Mouse (Mus musculus) urinary bladder, postnatal 25 days (tissue): ENCODE results near the gene Ubqlnl.
A peak's percentile ranks its signal among the peaks of the same experiment; 100 is the strongest.

ENCODE experiments used
- DNase-seq: peaks from one replicate; pipeline ENCODE4 v3.0.0; 2022; ENCODE audit warnings: low spot score

Gene Ubqlnl

GRCm38 (mm10) chr7:104150456-104150855 lies at the start of gene Ubqlnl:
Gene Ubqlnl (minus strand): TSS chr7:104150556.
- DNase-seq, result no peak

- DNase-seq, result peak; percentile 68
Observed at GRCm38 (mm10) chr7:104199822-104200221, 49.5 kb upstream of the Ubqlnl start.

GRCm38 (mm10) chr7:104195885-104196284 lies 45.5 kb upstream of the Ubqlnl start, which contains the start of gene Olfr649:
Gene Olfr649 (minus strand): TSS chr7:104195985.
- no peak for DNase-seq

DNA sequence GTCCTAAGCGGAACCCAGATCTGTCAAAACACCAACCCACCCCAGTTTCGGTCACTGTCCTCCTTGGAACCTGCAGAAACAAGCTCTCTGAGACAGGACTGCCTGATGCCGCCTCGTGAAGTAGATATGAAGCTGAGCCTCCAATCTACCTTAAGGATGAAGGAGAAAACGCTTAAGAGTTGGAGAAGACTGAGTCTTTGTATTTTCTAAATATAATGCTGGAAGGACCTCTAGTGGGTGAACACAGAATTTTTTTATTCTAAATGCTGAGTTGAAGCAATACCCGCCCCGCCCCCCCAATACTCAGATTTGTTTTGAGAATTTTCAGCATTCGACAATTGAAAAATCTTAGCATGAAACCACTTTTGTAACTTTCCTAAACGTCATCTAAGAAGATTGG lies 40.9 kb upstream of the Ubqlnl start:
- DNase-seq, result no peak

DNA sequence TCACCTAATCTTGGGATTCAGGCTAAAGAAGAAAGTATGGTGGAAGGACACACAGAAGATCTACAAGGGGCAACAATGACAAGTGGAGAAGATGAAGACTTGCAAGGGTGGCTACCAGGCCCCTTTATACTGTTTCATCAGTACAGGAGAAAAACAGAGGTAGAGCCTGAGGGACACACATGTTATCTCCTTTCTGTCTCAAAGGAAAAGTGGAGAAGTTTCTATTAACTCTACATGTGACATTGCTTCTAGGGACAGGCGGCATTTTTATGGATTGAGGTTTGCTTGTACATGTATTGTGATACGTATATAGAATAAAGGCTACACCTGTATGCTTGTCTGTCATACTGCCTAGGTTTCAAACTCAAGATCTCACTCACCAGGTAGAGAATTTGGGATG lies 32.9 kb upstream of the Ubqlnl start, which contains the start of gene Olfr648:
Gene Olfr648 (minus strand): TSS at position 101 of the 400 bp plus-strand sequence.
- DNase-seq, result no peak

DNA sequence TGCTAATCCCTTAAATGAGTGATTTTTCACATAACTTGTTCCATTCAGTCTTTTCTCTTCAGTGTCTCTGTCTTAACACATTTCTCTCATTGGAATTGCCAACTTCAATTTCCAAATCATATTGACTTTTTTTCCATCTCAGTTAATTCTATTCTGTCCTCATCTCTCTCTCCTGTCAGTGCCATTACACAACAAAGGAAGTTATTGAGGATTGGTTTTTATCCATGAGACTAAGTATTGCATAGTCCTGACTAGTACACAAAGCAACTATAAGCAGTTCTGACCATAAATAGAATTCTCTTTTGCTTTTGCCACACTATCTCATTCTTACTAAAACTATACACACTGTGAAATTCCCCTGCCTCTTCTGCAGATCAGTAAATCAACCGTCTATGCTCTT lies 28.7 kb upstream of the Ubqlnl start:
- no peak for DNase-seq

DNA sequence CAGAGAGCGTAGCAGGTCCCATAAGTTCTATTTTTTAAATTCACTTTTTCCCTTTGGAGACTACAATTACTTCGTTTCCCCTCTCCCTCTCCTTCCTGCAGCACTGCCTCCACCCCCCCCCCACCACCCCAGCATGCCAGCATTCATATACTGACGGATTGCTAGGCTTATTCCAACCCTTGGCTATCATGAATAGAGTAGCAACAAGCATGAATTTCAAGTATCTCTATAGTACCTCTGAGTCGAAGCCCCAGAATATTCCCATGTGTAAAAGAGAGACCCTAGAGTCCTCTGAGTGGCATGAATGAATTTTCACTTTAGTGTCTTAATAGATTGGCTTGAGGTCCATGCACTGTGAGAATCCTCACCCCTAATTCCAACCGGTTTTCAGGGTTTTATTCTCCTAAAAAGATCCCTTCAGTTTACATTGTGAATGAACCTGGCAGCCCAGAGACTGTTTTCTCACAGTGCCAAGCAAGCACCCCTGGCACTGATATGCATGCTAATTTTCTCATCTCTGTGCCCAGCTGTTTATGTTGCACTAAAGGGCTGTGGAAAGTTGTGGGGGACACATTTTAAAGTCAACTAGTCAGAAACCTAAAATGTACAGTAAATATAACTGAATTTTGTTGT lies 28.2 kb upstream of the Ubqlnl start:
- DNase-seq, result no peak

- no peak for DNase-seq
Observed at GRCm38 (mm10) chr7:104175085-104175484, 24.7 kb upstream of the Ubqlnl start.

DNA sequence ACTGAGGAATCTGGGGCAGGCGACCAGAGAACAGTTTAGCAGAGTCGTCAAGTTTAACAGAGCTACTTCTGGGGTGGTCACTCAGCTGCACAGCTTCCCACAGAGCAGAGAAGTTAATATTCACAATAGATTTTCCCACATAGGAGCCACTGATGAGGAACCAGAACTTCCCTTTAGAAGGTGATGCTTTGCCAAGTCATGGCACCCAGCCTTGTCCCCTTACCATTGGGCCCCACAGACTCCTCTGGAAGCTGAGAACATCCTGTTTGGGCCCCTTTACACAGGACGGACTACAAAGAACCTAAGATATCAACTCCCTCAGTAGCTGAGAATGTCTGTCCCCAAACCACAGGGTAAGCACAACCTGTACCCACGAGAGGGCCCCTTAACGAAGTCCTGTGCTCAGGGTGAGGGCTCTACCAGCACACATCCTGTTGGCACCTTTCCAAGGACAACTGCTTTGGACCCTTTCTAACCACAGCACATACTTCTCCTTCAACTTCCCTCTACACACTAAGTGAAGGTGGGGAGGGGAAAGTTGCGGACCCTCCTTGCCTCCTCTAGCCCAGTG lies 19.4 kb upstream of the Ubqlnl start:
- DNase-seq, result no peak

DNA sequence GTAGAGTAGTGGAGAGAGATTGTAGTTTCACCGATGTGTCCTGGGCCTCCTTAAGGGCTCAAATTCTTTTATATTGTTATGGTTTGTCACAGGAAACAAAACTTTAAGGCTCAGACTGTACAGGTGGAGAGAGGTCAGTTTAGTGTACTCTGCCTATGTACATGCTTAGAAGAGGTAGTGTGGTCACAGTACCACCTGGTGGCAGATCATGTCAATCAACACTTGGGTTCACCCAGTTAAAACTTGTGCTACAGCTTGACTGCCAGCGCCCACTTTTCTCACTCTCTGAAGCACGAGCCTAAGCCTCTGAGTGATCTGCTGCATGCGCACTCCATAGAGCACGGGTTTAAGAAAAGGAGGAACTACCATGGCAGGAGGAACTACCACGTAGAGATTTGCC lies 16.7 kb upstream of the Ubqlnl start:
- no peak for DNase-seq

DNA sequence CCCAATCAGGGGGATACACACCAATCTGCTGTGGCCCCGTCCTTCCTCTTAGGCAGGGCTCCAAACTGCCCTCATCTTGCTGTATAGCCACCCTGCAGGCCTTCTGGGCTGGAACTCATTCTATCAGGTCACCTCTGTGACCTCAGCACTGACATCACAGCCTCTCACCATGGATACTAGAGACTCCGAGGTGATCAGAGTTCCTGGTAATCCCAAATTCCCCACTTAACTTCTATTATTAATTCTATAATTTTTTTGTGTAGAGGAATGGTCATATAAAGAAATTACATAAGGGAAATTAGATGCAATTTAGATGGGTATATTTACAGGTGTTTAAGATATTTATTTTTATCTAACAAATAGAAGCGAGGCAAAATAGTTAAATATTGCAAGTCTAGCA lies 7.2 kb downstream of the Ubqlnl start, which contains the start of gene Ubqln3:
Gene Ubqln3 (minus strand): TSS at position 101 of the 400 bp plus-strand sequence.
- no peak for DNase-seq

DNA sequence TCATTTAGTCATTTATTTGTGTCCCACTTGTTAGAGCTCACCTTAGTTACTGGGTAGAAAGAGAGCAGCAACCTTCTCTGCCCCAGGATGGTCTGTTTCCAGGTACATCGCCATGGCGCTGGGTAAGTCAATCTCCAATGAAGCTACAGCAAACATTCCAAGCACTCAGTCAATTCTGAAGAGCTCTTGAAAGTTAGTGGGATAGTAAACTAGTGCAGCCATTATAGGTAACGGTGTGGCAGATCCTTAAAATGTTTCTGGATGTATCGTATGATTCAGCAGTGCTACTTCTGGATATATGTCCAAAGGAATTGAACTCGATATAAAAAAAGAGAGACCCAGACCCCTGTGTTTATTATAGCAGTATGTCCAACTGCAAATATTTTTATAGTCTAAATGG lies 13.1 kb downstream of the Ubqlnl start, which contains the start of gene Olfr643:
Gene Olfr643 (minus strand): TSS at position 101 of the 400 bp plus-strand sequence.
- DNase-seq, result no peak

DNA sequence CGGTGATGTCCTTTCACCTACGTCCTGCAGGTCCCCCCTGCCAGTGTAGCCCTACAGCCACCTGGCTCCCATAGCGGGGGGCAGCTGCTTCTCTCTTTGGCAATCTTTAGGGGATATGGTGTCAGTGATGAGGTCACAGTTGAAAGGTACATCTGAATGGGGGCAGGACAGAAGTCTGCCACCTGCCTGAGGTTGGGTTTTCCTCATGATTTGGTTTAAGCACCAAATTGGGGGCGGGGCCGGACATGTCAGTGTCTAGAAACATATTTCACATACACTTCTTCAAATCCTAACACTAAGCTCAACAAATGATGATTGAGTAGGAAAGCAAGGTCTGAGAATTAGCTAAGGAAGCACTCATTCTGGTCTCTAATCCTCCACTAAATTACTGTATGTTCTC lies 20.6 kb downstream of the Ubqlnl start, which contains the start of gene Ubqln5:
Gene Ubqln5 (minus strand): TSS at position 101 of the 400 bp plus-strand sequence.
- no peak for DNase-seq

- DNase-seq, result no peak
Observed at GRCm38 (mm10) chr7:104104757-104104972, 45.7 kb downstream of the Ubqlnl start, which contains the start of gene Olfr646. Gene Olfr646 (plus strand): TSS chr7:104104873.

- DNase-seq, result no peak
Observed at GRCm38 (mm10) chr7:104103913-104104756, 46.2 kb downstream of the Ubqlnl start.
